Mouse (Mus musculus) stomach, embryonic 16.5 days (tissue): ENCODE measurements around the gene Gm26965. TPM values are rescaled to one million over a fixed set of nuclear protein-coding genes. Genes with fewer than 3 reads are reported as not detected.
"Not testable (repeated sequence)": the region's sequence is repeated elsewhere in the genome, so short reads cannot be mapped to it uniquely, and the experiment has no call there.

Source experiments
- ATAC-seq: fragments of 200-750 bp; cut with Nextera tagmentation; 2 replicates; pipeline ENCODE4 v1.8.0; 2017; ENCODE audit warnings: moderate number of reproducible peaks, moderate TSS enrichment; ENCODE audit not compliant: insufficient read depth, low FRiP score
- H3K27ac ChIP-seq: fragments of 300-500 bp; sonication (generic); 2 replicates; pipeline ENCODE4 v1.5.1; 2014; ENCODE audit warnings: low read length
- H3K27me3 ChIP-seq: fragments of 300-500 bp; sonication (generic); 2 replicates; pipeline ENCODE4 v1.6.1; 2014; ENCODE audit warnings: low read length, control low read depth, mixed read lengths; ENCODE audit not compliant: control insufficient read depth, insufficient read depth
- H3K36me3 ChIP-seq: fragments of 300-500 bp; sonication (generic); 2 replicates; pipeline ENCODE4 v1.6.1; 2014; ENCODE audit warnings: low read length; ENCODE audit not compliant: control insufficient read depth, insufficient read depth
- H3K4me1 ChIP-seq: fragments of 300-500 bp; sonication (generic); 2 replicates; pipeline ENCODE4 v1.6.1; 2014; ENCODE audit warnings: low read length, control low read depth, mixed read lengths; ENCODE audit not compliant: control insufficient read depth, insufficient read depth
- H3K4me2 ChIP-seq: fragments of 300-500 bp; sonication (generic); 2 replicates; pipeline ENCODE4 v1.6.1; 2014; ENCODE audit warnings: low read depth, low read length, mixed read lengths
- H3K4me3 ChIP-seq: fragments of 300-500 bp; sonication (generic); replicated peaks from 2 replicates; pipeline ENCODE4 v1.5.1; 2014; ENCODE audit warnings: mild to moderate bottlenecking, low read length
- H3K9ac ChIP-seq: fragments of 300-500 bp; sonication (generic); 2 replicates; pipeline ENCODE4 v1.6.1; 2014; ENCODE audit warnings: low read length
- H3K9me3 ChIP-seq: fragments of 300-500 bp; sonication (generic); replicated peaks from 2 replicates; pipeline ENCODE4 v1.6.1; 2016; ENCODE audit warnings: low read length, control low read depth; ENCODE audit not compliant: control insufficient read depth
- WGBS: fragments of 180-500 bp; shearing (Covaris S2); extraction: QIAGEN DNeasy Blood & Tissue Kit; methylation state at CpG from one replicate; pipeline ENCODE4 v1.1.7; 2014; 5-methylcytosine and 5-hydroxymethylcytosine counted together
- polyA plus RNA-seq: library from polyadenylated mRNA; unstranded; fragments of >200 nt; fragmentation: Nextera tagmentation; extraction: Ambion mirVana; gene quantifications from 2 replicates; pipeline ENCODE4 v1.2.1, GENCODE M21; 2015

Gm26965 gene
- polyA plus RNA-seq, 1 experiment from 2014 or later = not detected

GRCm38 (mm10) chr13:67495631-67496030, 30.3 kb downstream of the Gm26965 start:
- Histone ChIP-seq H3K4me2 (no peak overlapping the region), H3K4me3 (no peak overlapping the region), H3K9me3 (peaks cover 14% of the 10 kb centered on the region), H3K36me3 (peaks cover 45% of the 10 kb centered on the region), H3K27ac (no peak overlapping the region), H3K4me1 (peaks cover 8% of the 10 kb centered on the region; the same call in 1 of the 2 replicates), H3K27me3 (no peaks in the 10 kb centered on the region), H3K9ac (no peak overlapping the region)
- 96% methylated on average over 1 of the region's 1 CpGs for WGBS
- no peak for ATAC-seq

GRCm38 (mm10) chr13:67484424-67484811, 41.5 kb downstream of the Gm26965 start:
- Histone ChIP-seq H3K27ac (no peak overlapping the region), H3K4me1 (peaks cover 4% of the 10 kb centered on the region), H3K27me3 (no peaks in the 10 kb centered on the region), H3K4me3 (peak overlapping the region; percentile 63), H3K9ac (peak overlapping the region; percentile 56), H3K9me3 (no peaks in the 10 kb centered on the region), H3K4me2 (peak overlapping the region; percentile 60), H3K36me3 (peaks cover 8% of the 10 kb centered on the region)
- WGBS = 34% methylated on average over 8 of the region's 8 CpGs
- ATAC-seq = peak; percentile 18; the same call in 1 of the 2 replicates

- Histone ChIP-seq H3K27ac (peak within 1 kb of the TSS; percentile 16; the same call in 1 of the 2 replicates), H3K36me3 (peaks cover 3% of the 10 kb centered on the region; the same call in 1 of the 2 replicates), H3K9ac (peak within 1 kb of the TSS; percentile 78), H3K4me2 (peak within 1 kb of the TSS; percentile 60), H3K9me3 (no peaks in the 10 kb centered on the region), H3K4me3 (peak within 1 kb of the TSS; percentile 63), H3K27me3 (no peaks in the 10 kb centered on the region), H3K4me1 (peaks cover 4% of the 10 kb centered on the region)
- peak; percentile 92 for ATAC-seq
- WGBS = 3% methylated on average over 20 of the region's 20 CpGs
Observed at GRCm38 (mm10) chr13:67483625-67484423, 42.1 kb downstream of the Gm26965 start, which contains the start of gene Zfp874b. TSS of gene Zfp874b (minus strand) at chr13:67484258.

- Histone ChIP-seq H3K27me3 (no peaks in the 10 kb centered on the region), H3K9me3 (no peaks in the 10 kb centered on the region), H3K4me1 (peaks cover 4% of the 10 kb centered on the region), H3K27ac (no peak overlapping the region), H3K9ac (no peak overlapping the region), H3K4me3 (no peak overlapping the region), H3K36me3 (no peaks in the 10 kb centered on the region), H3K4me2 (no peak overlapping the region)
- ATAC-seq = no peak
- WGBS = 52% methylated on average over 4 of the region's 4 CpGs
Observed at GRCm38 (mm10) chr13:67481528-67481927, 44.4 kb downstream of the Gm26965 start.

GRCm38 (mm10) chr13:67469274-67469673, 56.7 kb downstream of the Gm26965 start:
- peaks cover 6% of the 10 kb centered on the region; the same call in 1 of the 2 replicates for H3K9me3 ChIP-seq
- 87% methylated on average over 3 of the region's 3 CpGs for WGBS
- H3K27me3 ChIP-seq = no peaks in the 10 kb centered on the region
- ATAC-seq = no peak
- no peak overlapping the region for H3K4me2 ChIP-seq
- H3K4me3 ChIP-seq = no peak overlapping the region
- H3K36me3 ChIP-seq = peaks cover 24% of the 10 kb centered on the region
- no peak overlapping the region for H3K9ac ChIP-seq
- no peaks in the 10 kb centered on the region for H3K4me1 ChIP-seq
- H3K27ac ChIP-seq = no peak overlapping the region

GRCm38 (mm10) chr13:67463506-67464185, 62.3 kb downstream of the Gm26965 start:
- WGBS = 75% methylated on average over 2 of the region's 5 CpGs

GRCm38 (mm10) chr13:67452021-67452309, 74.0 kb downstream of the Gm26965 start:
- Histone ChIP-seq H3K36me3 (peaks cover 2% of the 10 kb centered on the region; the same call in 1 of the 2 replicates), H3K27ac (peak overlapping the region; percentile 41), H3K4me3 (peak overlapping the region; percentile 68), H3K4me2 (peak overlapping the region; percentile 75), H3K9ac (peak overlapping the region; percentile 78), H3K27me3 (no peaks in the 10 kb centered on the region), H3K9me3 (no peaks in the 10 kb centered on the region), H3K4me1 (0 out of 2 replicates have a peak, but pooled peaks cover 3% of the 10 kb centered on the region)
- no peak for ATAC-seq
- WGBS = 6% methylated on average over 3 of the region's 3 CpGs

More at GRCm38 (mm10) chr13:67463506-67464185, 62.3 kb downstream of the Gm26965 start:
- not testable (repeated sequence) for H3K4me2 ChIP-seq, H3K4me1 ChIP-seq, H3K9ac ChIP-seq, H3K27ac ChIP-seq, H3K27me3 ChIP-seq, H3K36me3 ChIP-seq, ATAC-seq, H3K9me3 ChIP-seq, H3K4me3 ChIP-seq

GRCm38 (mm10) chr13:67451172-67452020, 74.6 kb downstream of the Gm26965 start, which contains the start of gene Zfp874a:
TSS of gene Zfp874a (minus strand) at chr13:67451624.
- WGBS = under 1% methylated on average over 20 of the region's 20 CpGs
- Histone ChIP-seq H3K4me3 (peak within 1 kb of the TSS; percentile 68), H3K4me2 (peak within 1 kb of the TSS; percentile 75), H3K9ac (peak within 1 kb of the TSS; percentile 78), H3K27ac (peak within 1 kb of the TSS; percentile 49), H3K4me1 (0 out of 2 replicates have a peak, but pooled peaks cover 3% of the 10 kb centered on the region), H3K36me3 (peaks cover 5% of the 10 kb centered on the region; the same call in 1 of the 2 replicates), H3K27me3 (no peaks in the 10 kb centered on the region), H3K9me3 (no peaks in the 10 kb centered on the region)
- peak; percentile 96 for ATAC-seq
